Mouse (Mus musculus): Measurements from ENCODE around the gene Gm39653. TPM values are rescaled to one million over a fixed set of nuclear protein-coding genes. Genes with fewer than 3 reads are reported as not detected.

Gm39653 gene
- total RNA-seq, 2 experiments from 2014 or later: not detected

DNA sequence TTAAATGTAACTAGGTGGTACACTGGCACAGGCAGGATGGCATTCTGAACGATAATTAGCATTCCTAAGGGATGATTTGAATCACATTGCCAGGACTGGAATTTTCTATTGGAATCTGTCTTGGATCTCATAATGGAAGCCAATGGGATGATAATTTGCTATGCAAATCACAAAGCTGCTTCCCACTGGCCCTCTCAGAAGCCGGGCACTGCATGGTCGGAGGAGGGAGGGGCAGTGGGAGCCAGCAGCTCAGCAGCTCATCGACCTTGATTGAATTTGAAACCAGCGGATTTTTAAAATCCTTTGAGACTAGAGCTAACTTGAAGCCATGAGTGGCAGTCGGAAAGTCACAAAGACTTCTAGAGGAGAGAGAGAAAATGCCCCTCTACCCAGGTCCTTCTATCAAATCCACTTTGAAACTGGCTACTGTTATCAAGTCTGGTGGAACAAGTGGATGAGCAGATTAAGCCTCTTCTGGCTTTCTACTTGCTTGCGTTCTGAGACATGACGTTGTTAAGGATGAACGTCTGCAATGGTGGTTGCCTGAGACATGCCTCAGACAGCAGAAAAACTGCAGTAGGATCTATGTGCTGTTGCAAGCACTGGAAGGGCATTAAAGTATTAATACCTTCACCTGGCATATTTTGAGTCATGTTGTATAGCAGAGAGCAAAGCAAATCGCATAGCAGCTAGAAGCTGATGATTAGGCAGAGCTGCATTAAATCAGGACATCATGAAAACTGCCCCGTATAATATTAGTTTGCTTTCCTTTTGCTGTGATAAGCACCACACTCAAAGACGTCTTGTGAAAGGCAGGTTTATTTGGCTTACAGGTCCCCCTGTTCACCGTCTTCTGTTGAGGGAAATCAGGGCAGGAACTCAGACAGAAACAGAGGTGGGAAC lies 52.4 kb downstream of the Gm39653 start:
- intact Hi-C loops (cut with DNase I): loop anchor here (2.0 to 10.0 kb wide), 6 partner anchors 457 to 1327 kb away; partner anchors contain the start of genes Creb1, Klf7 and Mettl21a
- no peak for DNase-seq (ENCODE audit: extremely low spot score in 1 of 2, low spot score in 2 of 2)

DNA sequence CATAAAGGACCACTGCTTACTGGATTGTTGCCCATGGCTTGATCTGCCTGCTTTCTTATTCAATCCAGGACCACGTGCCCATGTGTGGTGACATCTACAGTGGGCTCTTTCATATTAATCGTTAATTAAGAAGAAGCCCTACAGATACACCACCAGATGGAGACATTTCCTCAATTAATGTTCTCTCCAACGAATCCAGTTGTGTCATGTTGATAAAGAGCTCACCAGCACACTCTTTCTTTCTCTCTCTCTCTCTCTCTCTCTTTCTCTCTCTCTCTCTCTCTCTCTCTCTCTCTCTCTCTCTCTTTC lies 53.0 kb downstream of the Gm39653 start:
- peak in 1 of 2 experiments; percentile 55 for DNase-seq (ENCODE audit: extremely low spot score in 1 of 2, low spot score in 2 of 2)
- intact Hi-C loops (cut with DNase I): loop anchor here (2.0 to 10.0 kb wide), 6 partner anchors 456 to 1326 kb away; partner anchors contain the start of genes Creb1, Klf7 and Mettl21a

Other genes starting within 250 kb of the Gm39653 start
- 100 to 1,000 TPM; 155 to 157 TPM for gene Adam23, start 170.1 kb upstream of the Gm39653 start, total RNA-seq (2021)
- under 1 TPM; 0.12 to 0.13 TPM for gene Dytn, start 71.0 kb downstream of the Gm39653 start, total RNA-seq (2021)
- gene Mdh1b, start 114.3 kb downstream of the Gm39653 start, total RNA-seq (2021): under 1 TPM; 0.53 to 0.71 TPM
- gene Fastkd2, start 114.6 kb downstream of the Gm39653 start, total RNA-seq (2021): 10 to 100 TPM; 15.6 to 17.8 TPM
- gene 4933402D24Rik, start 153.3 kb downstream of the Gm39653 start, total RNA-seq (2021): under 1 TPM; 0.19 to 0.59 TPM